Mouse (Mus musculus): ENCODE results near the gene Lect2. TPM values are rescaled to one million over a fixed set of nuclear protein-coding genes. Genes with fewer than 3 reads are reported as not detected.

Gene Lect2
- polyA plus RNA-seq (2012; ENCODE audit: insufficient read depth, low replicate concordance), result not detected in 2 replicates

DNA sequence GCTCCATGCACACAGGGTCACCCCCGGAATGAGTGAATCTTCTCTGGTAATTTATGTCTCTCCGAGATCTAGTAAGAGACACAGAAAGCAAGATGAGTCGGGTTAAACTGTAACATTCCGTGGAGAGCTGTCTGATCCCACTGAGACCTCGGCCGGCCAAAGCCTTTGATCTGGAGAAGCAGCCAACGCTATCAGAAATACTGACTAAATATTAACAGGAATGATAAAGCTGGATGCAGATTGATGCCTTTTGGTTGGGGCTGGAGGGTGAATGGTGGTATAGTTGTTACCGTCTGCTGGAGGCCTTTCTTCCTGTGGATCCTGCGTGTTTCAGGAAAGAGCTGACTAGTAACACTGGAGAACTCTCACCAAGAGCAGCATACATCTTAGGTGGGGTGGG is at the start of gene Lect2:
Gene Lect2 (minus strand): TSS at position 102 of the 400 bp plus-strand sequence.
- TF ChIP-seq GATA1 (IDR thresholded peaks at IDR 0.05; ENCODE audit: borderline replicate concordance, low read length) (no peak), FLI1 (IDR thresholded peaks at IDR 0.05; ENCODE audit: low read length) (no peak)
- Histone ChIP-seq H3K4me3 (replicated peaks) (no peak within 1 kb of the TSS), H3K4me1 (peaks cover 4% of the 10 kb centered on the region), H3K27me3 (replicated peaks) (no peaks in the 10 kb centered on the region), H3K9me3 (no peaks in the 10 kb centered on the region), H3K36me3 (replicated peaks; ENCODE audit: low read length) (no peaks in the 10 kb centered on the region)

GRCm38 (mm10) chr13:56597296-56597695 is 49.0 kb upstream of the Lect2 start:
- Histone ChIP-seq H3K9me3 (no peaks in the 10 kb centered on the region), H3K36me3 (replicated peaks; ENCODE audit: low read length) (no peaks in the 10 kb centered on the region), H3K4me1 (0 out of 2 replicates have a peak, but pooled peaks cover 7% of the 10 kb centered on the region), H3K4me3 (replicated peaks) (no peak overlapping the region), H3K27me3 (replicated peaks) (peaks cover 19% of the 10 kb centered on the region)
- TF ChIP-seq FLI1 (IDR thresholded peaks at IDR 0.05; ENCODE audit: low read length) (no peak), GATA1 (IDR thresholded peaks at IDR 0.05; ENCODE audit: borderline replicate concordance, low read length) (no peak)

DNA sequence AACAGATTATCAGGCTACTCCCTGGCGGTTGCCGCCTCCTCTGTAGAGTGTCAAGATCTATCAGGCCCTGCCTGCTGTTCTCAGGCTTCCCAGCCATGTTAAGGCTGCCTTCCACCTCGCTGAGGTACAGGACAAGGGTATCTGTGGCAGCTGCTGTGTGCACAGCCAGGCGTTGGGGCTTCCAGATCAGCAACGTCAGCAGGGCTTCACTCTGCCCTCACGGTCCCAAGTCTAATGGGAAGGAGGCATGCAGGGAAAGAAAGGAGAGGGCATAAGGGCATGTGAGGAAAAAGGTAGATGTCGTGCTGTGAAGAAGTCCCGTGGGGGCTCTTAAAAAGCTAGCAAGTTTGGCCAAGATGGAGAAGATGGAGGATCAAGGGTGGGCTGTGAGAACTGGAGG is 46.9 kb upstream of the Lect2 start:
- H3K4me3 ChIP-seq (replicated peaks), result no peak overlapping the region
- H3K27me3 ChIP-seq (replicated peaks), result peaks cover 15% of the 10 kb centered on the region
- H3K9me3 ChIP-seq, result no peaks in the 10 kb centered on the region
- no peaks in the 10 kb centered on the region for H3K36me3 ChIP-seq (replicated peaks; ENCODE audit: low read length)
- no peak for TF ChIP-seq GATA1 (IDR thresholded peaks at IDR 0.05; ENCODE audit: borderline replicate concordance, low read length)
- TF ChIP-seq FLI1 (IDR thresholded peaks at IDR 0.05; ENCODE audit: low read length), result no peak
- H3K4me1 ChIP-seq, result no peaks in the 10 kb centered on the region

- Histone ChIP-seq H3K9me3 (no peaks in the 10 kb centered on the region), H3K4me1 (no peaks in the 10 kb centered on the region), H3K36me3 (replicated peaks; ENCODE audit: low read length) (no peaks in the 10 kb centered on the region), H3K27me3 (replicated peaks) (peaks cover 16% of the 10 kb centered on the region), H3K4me3 (replicated peaks) (no peak overlapping the region)
- TF ChIP-seq FLI1 (IDR thresholded peaks at IDR 0.05; ENCODE audit: low read length), result no peak
- no peak for TF ChIP-seq GATA1 (IDR thresholded peaks at IDR 0.05; ENCODE audit: borderline replicate concordance, low read length)
Observed at GRCm38 (mm10) chr13:56593961-56594391, 45.7 kb upstream of the Lect2 start.

GRCm38 (mm10) chr13:56593196-56593595 is 44.9 kb upstream of the Lect2 start:
- no peaks in the 10 kb centered on the region for H3K9me3 ChIP-seq
- H3K36me3 ChIP-seq (replicated peaks; ENCODE audit: low read length), result no peaks in the 10 kb centered on the region
- no peaks in the 10 kb centered on the region for H3K4me1 ChIP-seq
- H3K27me3 ChIP-seq (replicated peaks), result peaks cover 12% of the 10 kb centered on the region
- no peak for TF ChIP-seq FLI1 (IDR thresholded peaks at IDR 0.05; ENCODE audit: low read length)
- H3K4me3 ChIP-seq (replicated peaks), result no peak overlapping the region

DNA sequence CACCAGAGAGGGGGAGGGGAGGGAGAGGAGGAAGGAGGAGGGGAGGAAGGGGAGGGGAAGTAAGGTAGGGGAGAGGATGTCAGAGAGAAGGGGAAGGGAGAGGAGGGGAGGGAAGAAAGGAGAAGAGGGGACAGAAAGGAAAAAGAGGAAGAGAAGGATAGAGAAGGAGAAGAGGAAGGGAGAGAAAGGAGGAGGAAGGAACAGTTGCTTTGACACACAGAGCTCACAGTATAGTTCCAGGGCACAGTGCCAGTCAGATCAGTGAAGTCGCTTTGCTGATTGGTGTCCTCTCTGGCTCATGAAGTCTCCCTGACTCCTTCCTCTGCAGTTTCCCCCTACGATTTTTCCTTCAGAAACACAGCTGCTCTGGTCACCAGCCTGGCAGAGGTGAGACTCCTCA is 43.6 kb upstream of the Lect2 start:
- H3K4me1 ChIP-seq, result no peaks in the 10 kb centered on the region
- H3K9me3 ChIP-seq, result no peaks in the 10 kb centered on the region
- H3K27me3 ChIP-seq (replicated peaks), result peaks cover 8% of the 10 kb centered on the region
- H3K36me3 ChIP-seq (replicated peaks; ENCODE audit: low read length), result no peaks in the 10 kb centered on the region
- no peak overlapping the region for H3K4me3 ChIP-seq (replicated peaks)
- TF ChIP-seq GATA1 (IDR thresholded peaks at IDR 0.05; ENCODE audit: borderline replicate concordance, low read length) (no peak), FLI1 (IDR thresholded peaks at IDR 0.05; ENCODE audit: low read length) (no peak)

DNA sequence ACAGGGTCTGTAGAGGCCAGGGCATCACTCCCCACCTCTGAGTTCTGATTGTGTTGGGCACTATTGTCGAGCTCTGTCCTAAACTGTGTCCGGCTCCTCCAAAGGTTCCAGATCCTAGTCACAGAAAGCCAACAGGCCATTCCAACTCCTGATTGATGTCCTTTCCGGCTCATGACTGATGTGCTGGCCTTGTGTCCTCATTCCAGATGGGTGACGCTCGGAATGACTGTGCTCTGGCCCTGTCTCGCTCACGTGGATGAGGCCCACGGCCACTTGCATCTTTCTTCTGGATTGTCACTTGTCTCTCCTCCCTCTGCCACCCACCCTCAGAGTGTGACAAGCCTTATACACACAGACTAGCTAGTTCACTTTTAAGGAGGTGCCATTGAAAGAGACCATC is 42.9 kb upstream of the Lect2 start:
- Histone ChIP-seq H3K4me3 (replicated peaks) (no peak overlapping the region), H3K4me1 (no peaks in the 10 kb centered on the region), H3K36me3 (replicated peaks; ENCODE audit: low read length) (no peaks in the 10 kb centered on the region), H3K27me3 (replicated peaks) (peaks cover 8% of the 10 kb centered on the region), H3K9me3 (no peaks in the 10 kb centered on the region)
- no peak for TF ChIP-seq FLI1 (IDR thresholded peaks at IDR 0.05; ENCODE audit: low read length)
- TF ChIP-seq GATA1 (IDR thresholded peaks at IDR 0.05; ENCODE audit: borderline replicate concordance, low read length), result no peak

GRCm38 (mm10) chr13:56590202-56590601 is 41.9 kb upstream of the Lect2 start:
- H3K36me3 ChIP-seq (replicated peaks; ENCODE audit: low read length), result no peaks in the 10 kb centered on the region
- no peaks in the 10 kb centered on the region for H3K4me1 ChIP-seq
- H3K9me3 ChIP-seq, result no peaks in the 10 kb centered on the region
- no peak overlapping the region for H3K4me3 ChIP-seq (replicated peaks)
- TF ChIP-seq FLI1 (IDR thresholded peaks at IDR 0.05; ENCODE audit: low read length) (no peak), GATA1 (IDR thresholded peaks at IDR 0.05; ENCODE audit: borderline replicate concordance, low read length) (no peak)
- H3K27me3 ChIP-seq (replicated peaks), result peaks cover 7% of the 10 kb centered on the region

GRCm38 (mm10) chr13:56588454-56589117 is 40.3 kb upstream of the Lect2 start:
- H3K27me3 ChIP-seq (replicated peaks), result peaks cover 6% of the 10 kb centered on the region
- TF ChIP-seq FLI1 (IDR thresholded peaks at IDR 0.05; ENCODE audit: low read length) (no peak), GATA1 (IDR thresholded peaks at IDR 0.05; ENCODE audit: borderline replicate concordance, low read length) (no peak)
- H3K36me3 ChIP-seq (replicated peaks; ENCODE audit: low read length), result no peaks in the 10 kb centered on the region
- H3K9me3 ChIP-seq, result no peaks in the 10 kb centered on the region
- no peaks in the 10 kb centered on the region; the same call in 1 of the 2 replicates for H3K4me1 ChIP-seq
- H3K4me3 ChIP-seq (replicated peaks), result no peak overlapping the region

- TF ChIP-seq FLI1 (IDR thresholded peaks at IDR 0.05; ENCODE audit: low read length), result no peak
- TF ChIP-seq GATA1 (IDR thresholded peaks at IDR 0.05; ENCODE audit: borderline replicate concordance, low read length), result no peak
- Histone ChIP-seq H3K4me3 (replicated peaks) (no peak overlapping the region), H3K4me1 (peaks cover 4% of the 10 kb centered on the region; the same call in 1 of the 2 replicates), H3K9me3 (no peaks in the 10 kb centered on the region), H3K27me3 (replicated peaks) (peaks cover 4% of the 10 kb centered on the region), H3K36me3 (replicated peaks; ENCODE audit: low read length) (no peaks in the 10 kb centered on the region)
Observed at GRCm38 (mm10) chr13:56586046-56586445, 37.7 kb upstream of the Lect2 start.
